Mouse (Mus musculus): Measurements from ENCODE around the gene Slc17a6.
"Not testable (repeated sequence)": the region's sequence is repeated elsewhere in the genome, so short reads cannot be mapped to it uniquely, and the experiment has no call there.

Slc17a6 gene

DNA sequence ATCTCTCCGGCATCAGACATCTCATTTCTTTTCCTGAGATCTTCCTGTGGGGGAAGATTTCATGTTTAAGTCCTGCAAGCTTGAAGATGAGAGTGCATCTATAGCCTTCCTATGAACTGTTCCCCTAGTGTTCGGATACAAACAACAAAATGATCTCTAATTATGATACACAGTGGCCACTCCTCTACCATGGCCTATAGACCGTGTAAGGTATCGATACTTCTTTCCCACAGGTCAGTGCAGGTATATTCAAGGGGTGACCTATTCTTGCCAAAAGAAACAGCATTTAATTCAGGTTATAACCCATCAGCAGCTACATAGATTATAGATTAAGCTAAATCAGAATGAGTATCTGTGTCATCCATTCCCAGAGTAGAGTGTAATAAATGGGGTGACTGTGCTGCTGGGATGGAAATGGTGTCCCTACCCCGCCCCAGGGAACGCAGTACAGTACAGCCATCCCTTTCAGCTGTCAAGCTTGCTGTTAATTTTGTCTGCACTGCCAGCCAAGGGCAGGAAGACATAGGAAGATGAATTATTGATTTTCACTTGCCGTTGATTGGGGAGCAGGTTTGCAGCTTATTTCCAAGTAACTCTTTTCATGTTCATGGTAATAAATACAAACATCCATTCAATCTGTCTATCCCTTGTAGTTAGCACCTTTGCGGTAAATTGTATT, 71.9 kb downstream of the Slc17a6 start:
- DNase-seq (ENCODE audit: low spot score in 2 of 2): no peak

DNA sequence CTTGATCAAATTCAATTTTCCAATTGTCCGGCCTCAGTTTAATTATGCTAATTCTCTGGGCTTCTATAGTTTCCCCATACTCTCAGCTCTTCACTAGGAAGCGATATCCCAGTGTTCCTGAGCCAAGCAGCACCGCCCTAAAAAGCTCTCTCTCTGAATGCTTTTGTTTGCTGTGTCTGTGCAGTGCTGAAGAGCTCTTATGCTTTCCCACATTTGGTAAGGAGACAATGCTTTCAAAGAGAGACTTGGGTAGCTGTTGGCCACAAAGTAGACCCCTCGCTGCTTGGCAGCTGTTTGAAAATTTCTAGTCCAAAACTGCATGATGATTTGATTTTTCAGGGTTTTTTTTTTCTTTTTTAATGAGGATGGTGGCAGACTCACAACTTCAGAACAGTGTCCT, 72.6 kb downstream of the Slc17a6 start:
- DNase-seq (ENCODE audit: low spot score in 2 of 2): no peak

DNA sequence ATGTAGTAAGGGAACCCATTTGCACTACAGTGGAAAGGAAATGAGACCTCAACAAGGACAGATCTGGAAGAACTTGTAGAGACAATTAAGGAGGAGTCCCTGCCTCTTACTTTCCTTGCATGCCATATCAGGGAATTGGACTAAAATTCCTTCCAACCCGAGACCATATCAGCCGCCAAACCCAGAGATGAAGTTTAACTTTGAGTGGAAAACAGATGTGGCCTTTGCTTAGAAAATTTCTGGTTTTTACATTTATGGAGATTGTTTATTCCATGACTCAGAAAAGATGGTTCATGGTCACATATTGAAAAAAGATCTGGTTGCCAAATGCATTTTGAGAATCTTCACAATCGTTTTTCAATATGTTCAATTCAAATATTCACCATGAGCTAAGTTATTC, 87.7 kb downstream of the Slc17a6 start:
- DNase-seq (ENCODE audit: low spot score in 2 of 2): no peak

DNA sequence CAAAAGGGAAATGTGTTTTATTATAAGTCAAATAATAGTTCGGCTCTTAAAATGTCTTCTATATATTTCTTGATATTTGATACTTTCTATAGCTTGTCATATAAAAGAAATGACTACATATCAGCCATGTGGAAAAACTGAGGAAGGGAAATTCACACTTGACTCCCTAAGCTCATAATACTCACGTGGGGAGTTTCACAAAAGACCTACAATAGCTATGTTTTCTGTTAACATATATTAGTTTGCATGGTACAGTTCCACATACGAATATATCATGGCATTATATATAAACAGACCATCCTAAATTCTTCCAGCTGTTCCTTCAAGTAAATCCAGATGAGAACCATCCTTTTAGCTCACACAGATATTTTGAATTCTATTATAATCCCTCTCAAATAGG, 88.5 kb downstream of the Slc17a6 start:
- not testable (repeated sequence) for DNase-seq (ENCODE audit: low spot score in 2 of 2)

DNA sequence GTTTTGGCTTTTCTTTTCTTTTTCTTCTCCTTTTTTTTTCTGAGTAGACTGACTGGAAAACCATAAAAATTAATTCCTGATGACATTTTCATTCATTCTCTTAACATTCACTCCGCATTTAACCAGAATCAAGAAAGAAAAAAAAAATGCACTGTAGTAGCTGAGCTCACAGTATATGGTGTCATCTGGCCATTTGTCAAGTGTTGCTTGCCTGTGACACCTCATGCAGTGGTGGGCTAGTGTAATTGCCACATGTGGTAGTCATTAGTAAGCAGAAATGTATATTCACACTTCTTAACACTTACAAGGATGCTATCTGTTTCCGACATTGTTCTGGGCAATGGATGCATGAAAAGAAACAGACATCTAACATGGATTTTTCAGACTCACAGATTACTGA, 94.0 kb downstream of the Slc17a6 start:
- no peak for DNase-seq (ENCODE audit: low spot score in 2 of 2)
